In genomic region chr17:61248411-61248810, GRCm38 (mm10) we compare ENCODE assay signal across 15 mouse cellular contexts.
"Had no signal": no experiment of that assay in that cellular context is flagged by ENCODE, and none has a peak within 500 bp of the region (broad histone marks: within the 10 kb centered on the region; RNA-seq: fewer than 3 reads in every experiment).

No protein-coding gene starts in this region.

- H3K36me3 ChIP-seq: midbrain, embryonic 10.5 days; neural tube, embryonic 13.5 days; neural tube, embryonic 15.5 days had no signal

- H3K4me2 ChIP-seq: lung, embryonic 14.5 days; neural tube, embryonic 13.5 days; neural tube, embryonic 15.5 days had no signal

- H3K9me3 ChIP-seq: midbrain, embryonic 10.5 days; neural tube, embryonic 13.5 days; neural tube, embryonic 15.5 days had no signal

- DNase-seq: lung, adult 18-20 months; lung, embryonic 14.5 days; lung, postnatal 10 days; lung, postnatal 4 days; midbrain, embryonic 14.5 days; right cerebral cortex, postnatal 14 days; thymus, adult 18-20 months; thymus, postnatal 14 days; thymus, postnatal 36 days had no signal

- ATAC-seq: midbrain, embryonic 16.5 days had no signal

- H3K27me3 ChIP-seq: neural tube, embryonic 13.5 days; neural tube, embryonic 15.5 days had no signal

- H3K27ac ChIP-seq: liver, embryonic 14.5 days; midbrain, embryonic 10.5 days; neural tube, embryonic 13.5 days; neural tube, embryonic 15.5 days had no signal

- H3K4me1 ChIP-seq: midbrain, embryonic 10.5 days; neural tube, embryonic 13.5 days; neural tube, embryonic 15.5 days had no signal

- H3K9ac ChIP-seq: liver, embryonic 14.5 days; lung, embryonic 14.5 days; neural tube, embryonic 13.5 days; neural tube, embryonic 15.5 days had no signal

- H3K4me3 ChIP-seq: midbrain, embryonic 10.5 days; myocyte; neural tube, embryonic 13.5 days; neural tube, embryonic 15.5 days had no signal
